Mouse (Mus musculus): Measurements from ENCODE around the gene Emcn.

DNA sequence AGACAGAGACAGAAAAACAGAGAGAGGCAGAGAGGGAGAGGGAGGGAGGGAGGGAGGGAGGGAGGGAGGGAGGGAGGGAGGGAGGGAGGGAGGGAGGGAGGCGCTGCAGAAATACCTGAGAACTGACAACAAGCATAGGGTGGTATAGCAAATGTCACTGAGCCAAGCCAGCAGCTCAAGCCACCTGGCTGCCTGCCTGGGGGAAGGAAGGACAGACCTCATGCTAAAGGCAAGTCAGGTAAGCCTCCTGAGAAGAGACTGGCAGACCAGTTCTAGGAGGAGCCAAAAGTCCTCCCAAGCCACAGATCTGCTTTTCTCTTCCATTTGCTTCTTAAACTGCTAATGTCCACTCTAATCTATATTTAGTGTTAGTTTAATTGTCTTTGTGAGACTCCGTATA lies 22.5 kb upstream of the Emcn start:
- no peak for TF ChIP-seq ZNF384 (IDR thresholded peaks at IDR 0.05; ENCODE audit: low read depth, low read length)
- no peak for TF ChIP-seq GATA1 (IDR thresholded peaks at IDR 0.05; ENCODE audit: low read depth, low read length)
- no peak for TF ChIP-seq CTCF (IDR thresholded peaks at IDR 0.05 in 2 of 3, conservative IDR thresholded peaks at IDR 0.05 in 1 of 3; ENCODE audit: control insufficient read depth in 1 of 3, insufficient read depth in 1 of 3, low read depth in 2 of 3, low read length in 3 of 3, poor library complexity in 1 of 3, severe bottlenecking in 1 of 3)
- TF ChIP-seq MYC (IDR thresholded peaks at IDR 0.05; ENCODE audit: low read depth, low read length) = no peak
- TF ChIP-seq TBP (IDR thresholded peaks at IDR 0.05; ENCODE audit: low read depth, low read length) = no peak
- TF ChIP-seq EP300 (IDR thresholded peaks at IDR 0.05; ENCODE audit: low read depth in 1 of 2, low read length in 2 of 2) = no peak
- TF ChIP-seq POLR2A (IDR thresholded peaks at IDR 0.05; ENCODE audit: control insufficient read depth in 1 of 2, insufficient read depth in 1 of 2, low read depth in 1 of 2, low read length in 2 of 2, poor library complexity in 1 of 2) = no peak
- no peak for TF ChIP-seq KAT2A (conservative IDR thresholded peaks at IDR 0.05; ENCODE audit: low read depth, low read length)
- no peak for TF ChIP-seq MXI1 (IDR thresholded peaks at IDR 0.05; ENCODE audit: low read depth, low read length)

Data from MEL (cell line).